Mouse (Mus musculus) megakaryocyte, embryonic 14.5 days (primary cell): ENCODE measurements around the gene Krtcap2. TPM values are rescaled to one million over a fixed set of nuclear protein-coding genes. Genes with fewer than 3 reads are reported as not detected.

Experiments
- H3K27me3 ChIP-seq: replicated peaks from 2 replicates; pipeline ENCODE3; 2012; ENCODE audit warnings: inconsistent platforms
- H3K36me3 ChIP-seq: replicated peaks from 2 replicates; pipeline ENCODE3; 2012; ENCODE audit warnings: low read length, inconsistent platforms, mixed read lengths
- H3K4me1 ChIP-seq: 2 replicates; pipeline ENCODE4 v1.6.1; 2012; ENCODE audit warnings: inconsistent platforms
- H3K4me3 ChIP-seq: replicated peaks from 2 replicates; pipeline ENCODE3; 2012; ENCODE audit warnings: moderate library complexity, mild to moderate bottlenecking, inconsistent platforms
- H3K9me3 ChIP-seq: 2 replicates; pipeline ENCODE4 v1.6.1; 2012; ENCODE audit warnings: inconsistent platforms
- FLI1 ChIP-seq: IDR thresholded peaks from 2 replicates; pipeline ENCODE4 v1.6.1; 2012; ENCODE audit warnings: low read length, inconsistent platforms, mixed read lengths
- GATA1 ChIP-seq: IDR thresholded peaks from 3 replicates; pipeline ENCODE4 v1.6.1; 2012; ENCODE audit warnings: mixed read lengths, low read length, inconsistent platforms, borderline replicate concordance
- polyA plus RNA-seq: library from polyadenylated mRNA; stranded (reverse); fragments of >175 nt; gene quantifications from 2 replicates; pipeline ENCODE4 v1.2.3, GENCODE M21; 2012; ENCODE audit warnings: low replicate concordance; ENCODE audit not compliant: insufficient read depth

The Krtcap2 gene
- polyA plus RNA-seq, 1 experiment, result 225 TPM

DNA sequence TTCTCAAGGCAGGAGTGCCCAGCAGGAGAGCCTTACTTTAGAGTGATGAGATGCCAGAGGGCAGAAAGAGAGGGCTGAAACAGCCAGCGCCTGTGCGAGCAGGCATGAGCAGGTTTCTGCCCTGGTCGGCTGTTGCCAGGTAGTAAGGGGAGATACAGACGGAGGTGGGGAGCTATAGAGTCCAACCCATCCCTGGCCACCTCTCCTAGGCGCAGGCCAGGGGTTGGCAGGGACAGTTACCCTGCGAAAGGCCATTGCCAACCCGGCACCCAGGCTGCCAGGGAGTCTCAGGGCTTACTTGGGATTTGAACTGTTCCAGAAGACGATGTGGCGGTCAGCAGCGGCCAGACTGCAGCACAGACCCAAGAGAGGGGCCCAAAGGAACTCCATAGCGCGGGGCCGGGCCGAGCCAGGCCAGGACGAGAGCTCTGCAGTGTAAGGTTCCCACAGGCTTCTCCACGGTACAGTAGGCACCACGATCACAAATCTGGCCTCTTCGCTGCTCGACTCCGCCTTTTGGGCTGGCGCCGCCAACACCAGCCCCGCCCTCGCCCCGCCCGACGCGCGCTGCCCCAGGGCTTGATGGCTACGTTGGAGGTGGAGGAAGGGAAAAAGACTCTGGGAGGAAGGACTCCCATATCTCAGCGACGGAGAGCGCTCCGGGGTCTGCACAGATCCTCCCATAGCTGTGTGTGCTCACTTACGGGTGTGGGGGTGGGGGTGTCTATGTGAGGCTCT, 33.6 kb downstream of the Krtcap2 start:
- Histone ChIP-seq H3K9me3 (no peaks in the 10 kb centered on the region), H3K4me1 (peaks cover 41% of the 10 kb centered on the region), H3K27me3 (peaks cover 87% of the 10 kb centered on the region), H3K36me3 (no peaks in the 10 kb centered on the region), H3K4me3 (peak overlapping the region; percentile 90)
- TF ChIP-seq GATA1 (no peak), FLI1 (no peak)

- Histone ChIP-seq H3K27me3 (peaks cover 91% of the 10 kb centered on the region), H3K9me3 (no peaks in the 10 kb centered on the region), H3K4me1 (peaks cover 45% of the 10 kb centered on the region), H3K4me3 (peak overlapping the region; percentile 90), H3K36me3 (no peaks in the 10 kb centered on the region)
- no peak for TF ChIP-seq GATA1
- TF ChIP-seq FLI1, result no peak
These were observed 34.4 kb downstream of the Krtcap2 start for GRCm38 (mm10) chr3:89280050-89280605.

GRCm38 (mm10) chr3:89280606-89281511, 35.1 kb downstream of the Krtcap2 start, which contains the start of gene Efna1:
TSS of gene Efna1 (minus strand) at chr3:89281142.
- Histone ChIP-seq H3K4me1 (peaks cover 52% of the 10 kb centered on the region), H3K9me3 (no peaks in the 10 kb centered on the region), H3K4me3 (peak within 1 kb of the TSS; percentile 90), H3K36me3 (no peaks in the 10 kb centered on the region), H3K27me3 (peaks cover 92% of the 10 kb centered on the region)
- TF ChIP-seq FLI1 (no peak), GATA1 (no peak)

DNA sequence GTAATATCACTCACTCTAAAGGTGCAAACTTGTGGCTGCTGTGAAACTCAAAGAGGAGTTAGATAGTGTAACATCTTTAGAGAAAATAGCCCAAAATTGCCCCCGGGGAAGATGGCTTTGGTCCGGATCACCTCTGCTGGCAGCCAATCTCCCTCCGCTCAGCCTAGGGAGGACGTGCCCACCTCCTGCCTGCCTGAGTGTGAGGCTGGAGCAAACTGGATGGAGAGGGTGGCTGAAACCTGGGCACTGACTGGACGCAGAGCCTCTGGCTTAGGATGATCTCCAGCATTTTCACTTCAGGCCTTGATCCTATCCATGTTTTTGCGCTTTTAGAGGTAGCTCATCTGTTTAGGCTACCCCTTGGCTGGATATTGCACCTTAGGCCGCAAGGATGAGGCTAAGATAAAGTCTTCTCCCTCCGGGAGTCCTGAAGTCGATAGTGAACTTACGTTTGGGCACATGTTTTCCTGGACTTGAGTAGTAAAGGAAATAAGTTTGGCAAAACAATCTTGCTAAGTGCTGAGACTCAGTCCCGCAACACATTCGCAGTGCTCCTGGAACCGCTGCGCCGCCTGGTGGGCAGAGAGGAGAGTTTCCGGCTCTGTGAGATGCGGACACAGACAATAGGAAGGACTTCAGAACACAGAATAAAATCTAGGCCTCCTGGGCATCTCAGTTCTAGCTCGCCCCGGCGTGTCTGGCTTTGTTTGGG, 36.0 kb downstream of the Krtcap2 start:
- Histone ChIP-seq H3K9me3 (no peaks in the 10 kb centered on the region), H3K4me1 (peaks cover 52% of the 10 kb centered on the region), H3K4me3 (peak overlapping the region; percentile 90), H3K27me3 (peaks cover 91% of the 10 kb centered on the region), H3K36me3 (no peaks in the 10 kb centered on the region)
- TF ChIP-seq GATA1 (no peak), FLI1 (no peak)

- Histone ChIP-seq H3K27me3 (peaks cover 90% of the 10 kb centered on the region), H3K9me3 (no peaks in the 10 kb centered on the region), H3K4me1 (peaks cover 52% of the 10 kb centered on the region), H3K4me3 (no peak overlapping the region), H3K36me3 (no peaks in the 10 kb centered on the region)
- no peak for TF ChIP-seq GATA1
- TF ChIP-seq FLI1, result no peak
These were observed 36.5 kb downstream of the Krtcap2 start for GRCm38 (mm10) chr3:89282291-89282643.

GRCm38 (mm10) chr3:89284261-89284660, 38.5 kb downstream of the Krtcap2 start:
- peaks cover 51% of the 10 kb centered on the region for H3K4me1 ChIP-seq
- peaks cover 89% of the 10 kb centered on the region for H3K27me3 ChIP-seq
- no peak overlapping the region for H3K4me3 ChIP-seq
- H3K36me3 ChIP-seq, result no peaks in the 10 kb centered on the region
- H3K9me3 ChIP-seq, result no peaks in the 10 kb centered on the region
- no peak for TF ChIP-seq GATA1
- no peak for TF ChIP-seq FLI1

GRCm38 (mm10) chr3:89285526-89285925, 39.8 kb downstream of the Krtcap2 start:
- TF ChIP-seq FLI1 (no peak), GATA1 (no peak)
- H3K4me3 ChIP-seq, result no peak overlapping the region
- peaks cover 79% of the 10 kb centered on the region for H3K27me3 ChIP-seq
- H3K36me3 ChIP-seq, result no peaks in the 10 kb centered on the region
- H3K4me1 ChIP-seq, result peaks cover 38% of the 10 kb centered on the region
- H3K9me3 ChIP-seq, result no peaks in the 10 kb centered on the region

- no peak for TF ChIP-seq GATA1
- no peak for TF ChIP-seq FLI1
- no peaks in the 10 kb centered on the region for H3K9me3 ChIP-seq
- no peak overlapping the region for H3K4me3 ChIP-seq
- H3K4me1 ChIP-seq, result peaks cover 24% of the 10 kb centered on the region
- no peaks in the 10 kb centered on the region for H3K36me3 ChIP-seq
- H3K27me3 ChIP-seq, result peaks cover 71% of the 10 kb centered on the region
These were observed 41.5 kb downstream of the Krtcap2 start for GRCm38 (mm10) chr3:89287286-89287685.

DNA sequence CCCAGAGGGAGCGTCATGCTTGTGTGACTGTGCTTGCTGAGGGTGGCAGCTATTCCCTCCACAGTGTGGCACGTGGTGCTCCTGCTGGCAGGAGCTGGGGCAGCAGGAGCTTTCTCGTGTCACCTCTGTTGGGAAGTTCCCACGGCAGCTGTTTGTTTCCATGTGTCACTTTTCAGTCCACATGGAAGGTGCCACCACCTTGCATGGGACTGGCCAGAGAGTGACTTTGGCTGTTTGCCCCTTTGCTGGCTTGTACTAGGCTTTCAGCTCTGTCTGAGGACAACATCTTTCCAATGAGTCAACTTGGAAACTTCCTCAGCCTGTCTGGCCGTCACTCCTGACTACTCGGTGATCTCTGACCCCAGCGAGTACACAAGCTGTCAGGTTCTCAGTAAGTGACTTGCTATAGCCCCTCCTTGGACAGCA, 42.8 kb downstream of the Krtcap2 start:
- no peak for TF ChIP-seq FLI1
- no peak for TF ChIP-seq GATA1
- peaks cover 69% of the 10 kb centered on the region for H3K27me3 ChIP-seq
- no peaks in the 10 kb centered on the region for H3K9me3 ChIP-seq
- no peak overlapping the region for H3K4me3 ChIP-seq
- H3K36me3 ChIP-seq, result no peaks in the 10 kb centered on the region
- peaks cover 29% of the 10 kb centered on the region for H3K4me1 ChIP-seq
